Mouse (Mus musculus) gastrocnemius, postnatal 10 days (tissue): ENCODE measurements at regions not wholly inside any gene's neighbourhood (a gene's known extent, or its start where the extent isn't known, plus 50 kb on each side); places are given as distances from the start of the nearest gene placed in this dataset.
"Not testable (repeated sequence)": the region's sequence is repeated elsewhere in the genome, so short reads cannot be mapped to it uniquely, and the experiment has no call there.

Experiments
- DNase-seq: peaks from one replicate; pipeline ENCODE4 v3.0.0; 2021; ENCODE audit warnings: mixed read lengths

DNA sequence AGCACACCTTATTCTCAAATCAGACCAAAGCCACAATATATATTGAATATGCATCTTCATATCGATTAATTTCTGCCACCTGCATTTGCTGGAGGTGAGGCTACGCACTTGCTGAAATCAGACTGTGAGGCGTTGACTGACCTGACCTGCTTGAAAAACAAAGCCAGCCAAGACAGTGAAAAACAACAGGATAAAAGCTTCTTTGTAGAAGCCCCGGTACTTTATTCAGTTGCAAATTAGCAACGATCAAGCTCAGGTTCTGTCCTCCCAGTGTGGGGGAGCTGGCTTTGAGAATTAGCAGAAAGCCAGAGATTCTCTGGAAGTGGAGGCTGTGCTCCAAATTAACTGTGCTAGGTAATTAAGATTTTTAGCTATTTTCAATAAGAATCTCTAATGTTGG is 100.6 kb downstream of the Vmn2r79 start:
- no peak for DNase-seq

GRCm38 (mm10) chr7:87099611-87100010 is 103.7 kb downstream of the Vmn2r79 start:
- not testable (repeated sequence) for DNase-seq

DNA sequence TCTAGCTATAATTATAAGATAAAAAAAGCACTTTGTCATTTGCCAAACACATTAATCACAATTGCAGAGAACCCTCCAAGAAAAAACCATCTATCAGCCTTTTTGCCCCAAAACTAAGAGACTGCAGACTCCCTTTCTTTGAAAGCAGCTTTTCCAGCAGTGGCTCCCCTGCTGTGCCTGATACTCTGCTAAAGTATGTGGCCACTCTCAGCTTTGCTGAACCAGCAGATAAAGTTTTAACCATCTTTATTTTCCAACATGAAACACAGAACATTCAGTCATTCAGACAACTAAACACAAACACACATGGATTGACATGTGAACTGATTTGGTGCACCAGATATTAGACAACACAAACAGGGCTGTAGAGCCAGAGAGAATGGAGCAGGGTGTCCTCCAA is 104.5 kb downstream of the Vmn2r79 start:
- DNase-seq, result not testable (repeated sequence)

GRCm38 (mm10) chr7:87101281-87101680 is 105.4 kb downstream of the Vmn2r79 start:
- not testable (repeated sequence) for DNase-seq

GRCm38 (mm10) chr7:87110312-87110984 is 114.5 kb downstream of the Vmn2r79 start:
- DNase-seq, result no peak

DNA sequence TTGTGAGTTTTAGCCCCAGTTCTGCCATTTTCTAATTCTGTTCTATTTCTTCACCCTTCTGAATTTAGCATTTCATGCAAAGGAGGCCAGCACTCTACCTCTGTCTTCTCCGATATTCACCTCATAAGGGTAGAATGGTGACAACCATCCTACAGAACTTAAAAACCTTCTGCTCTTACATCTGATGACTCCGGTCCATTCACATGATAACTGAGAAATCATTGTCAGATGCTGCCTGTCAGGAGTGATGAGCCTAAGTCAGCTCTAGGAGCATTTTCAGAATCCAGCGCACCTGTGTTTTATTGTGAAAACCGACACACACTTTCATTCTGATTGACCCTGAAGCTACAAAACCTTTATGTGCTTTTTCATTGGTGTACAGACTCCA is 115.1 kb downstream of the Vmn2r79 start:
- no peak for DNase-seq

- DNase-seq, result peak; percentile 9
These were observed 117.7 kb downstream of the Vmn2r79 start for GRCm38 (mm10) chr7:87113654-87114053.

DNA sequence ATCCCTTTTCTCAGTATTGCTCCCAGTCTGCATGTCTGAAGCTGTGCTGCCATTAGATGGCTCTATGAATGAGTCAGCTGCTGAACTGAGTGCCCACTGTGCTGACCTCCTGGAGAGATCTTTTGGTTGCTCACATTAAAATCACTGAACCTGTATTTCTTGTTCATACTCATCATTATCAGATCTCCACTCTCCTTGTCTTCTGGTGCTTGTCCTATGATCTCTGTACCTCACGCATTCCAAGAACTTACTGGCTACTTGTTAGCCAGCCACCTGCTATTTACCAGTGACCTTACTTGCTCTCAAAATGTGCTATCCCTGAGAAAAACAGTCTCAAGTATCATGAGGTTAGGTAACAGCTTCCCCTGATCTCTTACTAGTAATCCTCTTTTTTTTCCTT is 123.4 kb upstream of the Nox4 start:
- DNase-seq, result no peak

DNA sequence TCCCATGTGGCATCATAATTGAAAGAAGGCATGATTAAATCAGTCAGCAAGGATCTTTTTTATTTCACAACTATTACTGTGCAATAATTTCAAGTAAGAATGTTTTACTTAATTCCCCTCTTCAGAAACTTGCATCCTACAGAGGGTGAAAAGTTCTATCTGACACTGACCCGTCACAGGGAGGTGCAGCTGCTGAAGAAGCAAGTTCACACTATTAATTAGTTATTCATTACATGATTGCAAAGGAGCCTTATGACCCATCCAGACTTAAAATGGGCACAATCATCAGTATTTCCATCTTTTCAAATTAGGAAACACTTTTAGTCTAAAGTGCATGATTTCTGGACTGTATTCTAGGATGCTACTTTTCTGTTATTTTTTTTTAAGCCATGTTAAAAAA is 100.0 kb upstream of the Nox4 start:
- no peak for DNase-seq

DNA sequence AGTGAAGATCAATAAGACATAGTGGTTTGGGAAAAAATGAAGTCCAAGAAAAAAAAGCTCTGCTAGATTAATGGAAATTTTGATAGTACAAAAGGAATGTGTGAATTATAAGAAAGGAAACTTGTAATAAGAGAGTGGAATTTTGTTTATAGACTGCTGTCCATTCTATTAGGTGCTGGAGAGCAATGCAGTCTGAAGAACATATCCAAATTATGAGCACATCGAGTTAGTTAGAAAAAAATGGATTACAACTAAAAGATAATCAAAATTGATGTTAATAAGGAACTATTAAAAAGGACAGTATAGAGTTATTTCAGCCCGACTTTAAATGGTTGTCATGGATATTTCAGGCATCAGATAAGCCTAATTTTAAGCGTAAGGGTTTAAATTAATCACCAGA is 98.2 kb upstream of the Nox4 start:
- no peak for DNase-seq

- DNase-seq, result no peak
These were observed 97.2 kb upstream of the Nox4 start for GRCm38 (mm10) chr7:87148681-87149080.

GRCm38 (mm10) chr7:87150991-87151390 is 94.9 kb upstream of the Nox4 start:
- DNase-seq, result no peak

- DNase-seq, result no peak
These were observed 59.3 kb upstream of the Nox4 start for GRCm38 (mm10) chr7:87186443-87187153.

GRCm38 (mm10) chr7:87195647-87196046 is 50.2 kb upstream of the Nox4 start:
- DNase-seq, result no peak
